Mouse (Mus musculus) cortical plate, adult 2 months (tissue): ENCODE measurements around the gene Mgme1. TPM values are rescaled to one million over a fixed set of nuclear protein-coding genes. Genes with fewer than 3 reads are reported as not detected.

Experiments
- H3K27ac ChIP-seq: fragments of 200-500 bp; 2 replicates; pipeline ENCODE4 v1.5.1; 2012; ENCODE audit warnings: low read length, control low read depth, inconsistent platforms; ENCODE audit not compliant: insufficient read depth
- H3K4me1 ChIP-seq: fragments of 200-500 bp; 2 replicates; pipeline ENCODE4 v1.6.1; 2011; ENCODE audit warnings: low read length; ENCODE audit not compliant: control insufficient read depth, insufficient read depth
- H3K4me3 ChIP-seq: fragments of 200-500 bp; 2 replicates; pipeline ENCODE4 v1.5.1; 2011; ENCODE audit warnings: mild to moderate bottlenecking, low read length, control low read depth; ENCODE audit not compliant: insufficient read depth
- CTCF ChIP-seq: fragments of 200-500 bp; IDR thresholded peaks from 2 replicates; pipeline ENCODE4 v1.5.1; 2011; ENCODE audit warnings: mild to moderate bottlenecking, control low read depth, low read length; ENCODE audit not compliant: insufficient read depth; ENCODE audit errors: extremely low read depth
- POLR2A ChIP-seq: fragments of 200-500 bp; IDR thresholded peaks from 2 replicates; pipeline ENCODE4 v1.6.1; 2011; ENCODE audit warnings: mild to moderate bottlenecking, low read length, control low read depth; ENCODE audit not compliant: insufficient read depth; ENCODE audit errors: extremely low read depth
- polyA plus RNA-seq: library from polyadenylated mRNA; depleted of rRNA; stranded (reverse); fragments of >200 nt; gene quantifications from 2 replicates; pipeline ENCODE4 v1.2.3, GENCODE M21; 2012

The Mgme1 gene
- polyA plus RNA-seq, 1 experiment: 5.6 TPM

DNA sequence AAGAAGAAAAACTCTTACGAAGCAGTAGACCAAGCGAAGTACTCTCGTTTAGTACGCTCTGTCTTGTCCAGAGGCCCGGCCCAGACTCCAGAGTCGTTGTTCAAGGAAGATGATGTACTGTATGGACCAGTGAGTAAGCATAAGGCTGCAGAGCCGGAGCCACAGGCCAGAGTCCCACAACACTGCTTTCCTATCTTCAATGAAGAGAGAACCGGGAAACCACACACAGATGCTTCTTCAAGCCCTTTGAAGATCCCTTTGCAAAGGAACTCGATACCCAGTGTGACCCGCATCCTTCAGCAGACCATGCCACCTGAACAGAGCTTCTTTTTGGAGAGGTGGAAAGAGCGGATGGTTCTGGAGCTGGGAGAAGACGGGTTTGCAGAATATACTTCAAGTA is 1.6 kb downstream of the Mgme1 start:
- Histone ChIP-seq H3K4me1 (no peaks in the 10 kb centered on the region), H3K27ac (no peak overlapping the region), H3K4me3 (no peak overlapping the region)
- no peak for TF ChIP-seq POLR2A
- no peak for TF ChIP-seq CTCF

DNA sequence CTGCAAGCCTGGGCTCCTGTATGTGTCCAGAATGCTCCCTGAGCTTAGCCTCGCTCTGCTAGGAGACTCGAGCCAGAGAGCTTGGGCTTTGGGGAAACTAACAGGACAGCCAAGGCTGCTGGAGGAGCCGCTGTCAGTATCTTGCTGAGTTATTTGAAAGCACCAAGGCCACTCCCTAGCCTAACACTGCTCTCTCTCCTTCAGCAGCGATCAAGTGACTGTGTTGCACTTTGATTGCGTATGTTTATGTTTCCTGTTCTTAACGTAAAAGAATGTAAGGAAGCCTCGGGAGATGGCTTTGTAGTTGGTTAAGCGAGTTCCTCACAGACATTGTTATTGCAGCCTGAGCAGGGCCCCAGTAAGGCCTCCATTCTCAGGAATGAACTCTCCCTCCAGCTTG is 4.3 kb downstream of the Mgme1 start:
- Histone ChIP-seq H3K4me1 (no peaks in the 10 kb centered on the region), H3K27ac (no peak overlapping the region), H3K4me3 (no peak overlapping the region)
- TF ChIP-seq POLR2A (no peak), CTCF (no peak)

DNA sequence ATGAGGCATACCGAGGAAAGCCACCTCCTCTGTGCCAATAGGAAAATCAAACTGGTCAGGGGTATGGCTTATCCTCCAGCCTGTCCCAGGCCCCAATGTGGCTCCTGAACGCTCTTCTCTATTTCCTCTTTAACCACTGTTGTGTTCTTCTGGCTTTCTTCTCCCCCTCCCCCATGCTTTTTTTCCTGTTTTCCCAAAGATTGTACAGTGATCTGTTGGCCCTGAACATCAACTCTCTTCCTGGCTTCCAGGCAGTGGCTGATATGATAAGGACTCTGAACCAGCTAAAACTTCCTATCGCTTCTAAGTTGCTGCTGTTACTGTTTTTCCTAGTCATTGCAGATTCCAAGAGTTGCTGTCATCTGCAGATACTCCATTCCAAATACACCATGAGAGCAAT is 6.4 kb downstream of the Mgme1 start:
- Histone ChIP-seq H3K4me3 (no peak overlapping the region), H3K4me1 (no peaks in the 10 kb centered on the region), H3K27ac (no peak overlapping the region)
- TF ChIP-seq CTCF (no peak), POLR2A (no peak)

DNA sequence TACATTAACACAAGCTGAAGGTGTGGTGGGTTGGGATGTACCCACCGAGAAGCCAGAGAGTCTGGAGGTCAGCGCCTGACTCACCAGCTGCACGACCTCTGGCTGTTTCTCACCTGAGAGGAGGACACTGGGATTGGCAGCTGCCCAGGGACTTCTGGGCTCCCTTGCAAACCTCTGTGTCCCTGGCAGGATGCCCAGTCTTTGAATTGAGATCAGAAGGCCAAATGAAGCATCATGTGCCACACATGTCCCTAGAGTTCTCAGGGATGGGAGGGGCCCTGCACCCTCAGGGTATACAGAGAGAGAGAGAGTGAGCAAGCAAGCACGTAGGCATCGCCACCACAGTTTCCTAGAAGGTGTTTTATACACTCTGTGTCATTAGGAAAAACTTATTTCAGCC is 9.3 kb downstream of the Mgme1 start:
- no peak overlapping the region for H3K27ac ChIP-seq
- TF ChIP-seq CTCF (no peak), POLR2A (no peak)
- H3K4me1 ChIP-seq: no peaks in the 10 kb centered on the region
- H3K4me3 ChIP-seq: no peak overlapping the region

DNA sequence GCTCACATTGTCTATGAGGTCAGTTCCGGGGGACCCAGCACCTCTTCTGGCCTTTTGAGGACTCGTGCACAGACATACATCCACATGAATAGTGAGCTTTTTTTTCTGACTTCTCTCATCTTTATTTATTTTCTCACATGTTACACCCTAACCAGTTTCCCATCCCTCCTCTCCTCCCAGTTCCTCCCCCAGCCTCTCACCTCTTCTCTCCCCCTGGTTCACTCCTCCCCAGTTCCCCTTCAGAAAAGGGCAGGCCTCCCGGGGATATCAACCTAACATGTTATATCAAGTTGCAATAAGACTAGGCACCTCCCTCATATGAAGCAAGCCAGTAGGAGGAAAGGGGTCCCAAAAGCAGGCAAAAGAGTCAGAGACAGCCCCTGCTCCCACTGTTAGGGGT is 10.1 kb downstream of the Mgme1 start:
- no peak overlapping the region for H3K27ac ChIP-seq
- TF ChIP-seq POLR2A (no peak), CTCF (no peak)
- no peaks in the 10 kb centered on the region for H3K4me1 ChIP-seq
- H3K4me3 ChIP-seq: no peak overlapping the region

DNA sequence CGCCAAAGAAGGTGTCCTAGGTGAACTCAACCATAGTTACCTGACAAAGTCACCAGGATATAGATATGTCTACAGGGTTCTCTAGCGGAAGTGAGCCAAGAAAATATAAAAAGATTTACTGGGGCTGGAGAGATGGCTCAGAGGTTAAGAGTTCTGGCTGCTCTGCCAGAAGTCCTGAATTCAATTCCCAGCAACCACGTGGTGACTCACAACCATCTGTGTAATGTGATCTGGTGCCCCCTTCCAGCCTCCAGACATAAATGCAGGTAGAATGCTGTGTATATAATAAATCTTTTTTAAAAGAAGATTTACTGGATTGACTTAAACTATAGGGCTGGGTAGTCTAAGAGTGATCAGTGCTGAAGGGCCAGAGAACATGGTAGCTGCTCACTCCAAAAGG is 11.0 kb downstream of the Mgme1 start:
- no peaks in the 10 kb centered on the region for H3K4me1 ChIP-seq
- H3K4me3 ChIP-seq: no peak overlapping the region
- no peak for TF ChIP-seq CTCF
- no peak for TF ChIP-seq POLR2A
- H3K27ac ChIP-seq: no peak overlapping the region

DNA sequence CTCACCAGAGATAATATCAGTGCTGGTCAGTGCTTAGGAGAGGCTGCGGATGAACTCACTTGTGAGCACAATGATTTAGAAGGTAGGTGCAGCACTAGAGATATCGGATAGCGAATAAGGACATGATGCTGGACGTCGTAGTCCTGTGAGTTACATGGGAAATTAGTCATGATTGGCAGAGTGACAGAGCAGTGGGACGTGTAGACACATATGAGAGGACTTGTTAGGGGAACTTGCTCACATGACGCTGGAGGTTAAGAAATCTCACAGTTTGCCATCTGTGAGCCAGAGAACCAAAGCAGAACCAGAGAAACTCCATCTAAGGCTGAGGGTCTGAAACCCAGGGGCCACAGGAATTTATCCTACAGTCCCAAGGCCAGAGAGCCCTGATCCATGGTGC is 19.9 kb downstream of the Mgme1 start:
- Histone ChIP-seq H3K4me3 (no peak overlapping the region), H3K27ac (no peak overlapping the region), H3K4me1 (peaks cover 3% of the 10 kb centered on the region; the same call in 1 of the 2 replicates)
- TF ChIP-seq CTCF (no peak), POLR2A (no peak)

DNA sequence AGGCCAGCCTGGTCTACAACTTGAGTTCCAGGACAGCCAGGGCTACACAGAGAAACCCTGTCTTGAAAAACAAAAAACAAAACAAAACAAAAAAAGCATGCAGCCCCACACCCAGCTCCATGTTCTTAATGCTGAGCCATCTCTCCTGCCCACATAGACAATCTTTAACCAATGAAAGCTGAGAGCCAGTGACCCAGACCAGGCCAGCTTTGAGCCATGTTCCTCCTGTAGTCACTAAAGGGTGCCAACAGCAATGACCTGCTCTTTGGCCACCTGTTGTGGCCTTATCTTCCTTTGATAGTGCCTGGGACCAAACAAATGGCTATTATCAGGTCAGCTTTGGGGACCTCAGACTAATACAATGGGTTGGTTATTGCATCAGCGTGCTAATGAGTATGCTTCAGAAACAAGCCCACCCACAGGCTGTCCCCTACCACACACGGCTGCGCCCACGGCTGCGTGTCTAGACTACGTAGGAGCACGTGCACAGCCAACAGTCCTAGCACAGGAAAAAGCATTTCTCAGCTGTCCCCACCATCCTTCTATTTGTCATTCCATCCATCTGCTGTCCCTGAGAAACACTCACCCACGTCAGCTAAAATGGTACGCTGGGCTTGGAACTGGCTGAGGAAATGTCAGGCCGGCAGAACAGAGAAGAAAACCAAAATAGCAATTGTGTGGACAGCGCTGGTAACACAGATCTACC is 21.3 kb downstream of the Mgme1 start:
- peaks cover 3% of the 10 kb centered on the region; the same call in 1 of the 2 replicates for H3K4me1 ChIP-seq
- H3K27ac ChIP-seq: peak overlapping the region; percentile 57
- H3K4me3 ChIP-seq: no peak overlapping the region
- no peak for TF ChIP-seq CTCF

DNA sequence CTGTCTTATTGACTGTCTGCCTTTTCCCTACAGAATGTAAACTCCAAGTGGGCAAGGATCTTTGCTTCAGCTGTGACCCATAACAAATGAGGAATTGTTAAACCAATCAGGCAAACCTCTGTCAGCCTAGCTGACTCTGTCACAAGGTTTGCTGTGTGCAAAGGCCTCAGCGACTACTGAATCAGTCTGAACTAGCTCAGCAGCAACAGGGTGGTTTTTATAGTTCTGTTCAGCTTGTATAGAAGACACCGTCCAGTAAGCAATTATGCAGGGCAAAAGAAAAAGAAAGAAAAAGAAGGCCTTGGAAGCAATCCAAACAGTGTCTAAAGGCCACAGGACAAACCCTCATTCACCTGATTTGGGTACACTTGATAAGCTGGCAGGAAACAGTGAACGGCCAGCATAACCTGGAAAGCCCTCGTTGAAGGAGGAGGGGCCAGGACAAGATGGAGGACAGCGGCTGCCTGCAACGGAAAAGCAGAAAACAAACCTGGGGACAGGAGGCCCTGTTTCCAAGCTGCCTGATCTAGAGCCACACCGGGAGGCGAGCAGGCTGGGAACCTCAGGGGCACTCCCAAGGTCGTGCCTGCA is 24.8 kb downstream of the Mgme1 start:
- no peak for TF ChIP-seq POLR2A
- no peak for TF ChIP-seq CTCF
- Histone ChIP-seq H3K4me3 (no peak overlapping the region), H3K4me1 (peaks cover 3% of the 10 kb centered on the region; the same call in 1 of the 2 replicates), H3K27ac (no peak overlapping the region)
